In genomic region chr2:26916738-26917137, GRCm38 (mm10) we compare ENCODE assay signal across 8 mouse cellular contexts. TPM values are rescaled to one million over a fixed set of nuclear protein-coding genes. Genes with fewer than 3 reads are reported as not detected.
DNase-seq lines count a peak whose midpoint lies in the region; ATAC-seq and TF ChIP-seq lines count a peak whose summit lies in the region.

No protein-coding gene starts in this region.

- H3K27ac ChIP-seq in left cerebral cortex, adult 2 months: peak overlapping the region; percentile 91
- peak overlapping the region; percentile 59 for H3K27ac ChIP-seq in embryonic facial prominence, embryonic 14.5 days (replicated peaks; ENCODE audit: low read depth, low read length)
- H3K27ac ChIP-seq in intestine, postnatal 0 days (ENCODE audit: low read depth, low read length): peak overlapping the region; percentile 96

- H3K36me3 ChIP-seq in embryonic facial prominence, embryonic 14.5 days (ENCODE audit: control insufficient read depth, insufficient read depth, low read length): peaks cover 68% of the 10 kb centered on the region
- H3K36me3 ChIP-seq in intestine, postnatal 0 days (ENCODE audit: control insufficient read depth, insufficient read depth): peaks cover 73% of the 10 kb centered on the region
- peaks cover 54% of the 10 kb centered on the region for H3K36me3 ChIP-seq in myocyte (ENCODE audit: control insufficient read depth, insufficient read depth)

- H3K9ac ChIP-seq in embryonic facial prominence, embryonic 14.5 days (ENCODE audit: low read depth, low read length): peak overlapping the region; percentile 79
- H3K9ac ChIP-seq in intestine, postnatal 0 days (ENCODE audit: low read depth, low read length): peak overlapping the region; percentile 91

- H3K9me3 ChIP-seq in embryonic facial prominence, embryonic 14.5 days (ENCODE audit: control insufficient read depth, low read length): no peaks in the 10 kb centered on the region
- H3K9me3 ChIP-seq in intestine, postnatal 0 days (ENCODE audit: control insufficient read depth): no peaks in the 10 kb centered on the region

- intact Hi-C loops in left cerebral cortex, adult 2 months (cut with DNase I): loop anchor here (2.0 to 10.0 kb wide), 2 partner anchors 16 to 108 kb away; partner anchors contain the start of genes Slc2a6 and Surf4

- H3ac ChIP-seq in myocyte (ENCODE audit: control insufficient read depth, insufficient read length): peak overlapping the region; percentile 61

- ATAC-seq in embryonic facial prominence, embryonic 14.5 days (ENCODE audit: low read depth): no peak
- ATAC-seq in intestine, postnatal 0 days: no peak

- peak overlapping the region; percentile 91 for H3K4me2 ChIP-seq in embryonic facial prominence, embryonic 14.5 days (ENCODE audit: low read depth, low read length)
- peak overlapping the region; percentile 94 for H3K4me2 ChIP-seq in intestine, postnatal 0 days (replicated peaks; ENCODE audit: low read depth)
- peak overlapping the region; percentile 89 for H3K4me2 ChIP-seq in myocyte (ENCODE audit: low read depth)

- H3K4me3 ChIP-seq in left cerebral cortex, adult 2 months: peak overlapping the region; percentile 87
- H3K4me3 ChIP-seq in embryonic facial prominence, embryonic 14.5 days (ENCODE audit: low read depth, low read length): peak overlapping the region; percentile 63
- peak overlapping the region; percentile 72 for H3K4me3 ChIP-seq in intestine, postnatal 0 days (ENCODE audit: low read depth, low read length)
- peak overlapping the region; percentile 91 for H3K4me3 ChIP-seq in myocyte

- no peak for TF ChIP-seq CTCF in left cerebral cortex, adult 2 months (IDR thresholded peaks at IDR 0.05)
- no peak for TF ChIP-seq CTCF in intestine, postnatal 0 days (IDR thresholded peaks at IDR 0.05; ENCODE audit: low read depth)

- peaks cover 22% of the 10 kb centered on the region for H3K4me1 ChIP-seq in embryonic facial prominence, embryonic 14.5 days (ENCODE audit: control insufficient read depth, insufficient read depth, low read length)
- H3K4me1 ChIP-seq in intestine, postnatal 0 days (replicated peaks; ENCODE audit: control insufficient read depth, insufficient read depth, low read length): peaks cover 12% of the 10 kb centered on the region

- no peaks in the 10 kb centered on the region for H3K27me3 ChIP-seq in embryonic facial prominence, embryonic 14.5 days (replicated peaks; ENCODE audit: control insufficient read depth, insufficient read depth, low read length)
- no peaks in the 10 kb centered on the region for H3K27me3 ChIP-seq in intestine, postnatal 0 days (replicated peaks; ENCODE audit: control insufficient read depth, insufficient read depth, low read length)
- no peaks in the 10 kb centered on the region for H3K27me3 ChIP-seq in myocyte (ENCODE audit: control insufficient read depth, insufficient read depth, insufficient read length)

- peaks cover 43% of the 10 kb centered on the region for H3K79me2 ChIP-seq in myocyte (ENCODE audit: control insufficient read depth, insufficient read depth)

- 2% methylated on average over 10 of the region's 13 CpGs for WGBS in embryonic facial prominence, embryonic 14.5 days
- WGBS in intestine, postnatal 0 days: 1% methylated on average over 13 of the region's 13 CpGs

- DNase-seq in left cerebral cortex, adult 2 months (ENCODE audit: extremely low spot score in 1 of 2, low spot score in 2 of 2): no peak
- DNase-seq in left cerebral cortex, adult 11 months (ENCODE audit: low spot score): no peak
- no peak for DNase-seq in embryonic facial prominence, embryonic 14.5 days (ENCODE audit: low spot score)
- no peak for DNase-seq in right cerebral cortex, adult 2 months (ENCODE audit: low spot score in 2 of 2)
- no peak for DNase-seq in T-cell, adult 2 months (ENCODE audit: low spot score)
- DNase-seq in cerebellum, postnatal 4 days (ENCODE audit: low spot score in 2 of 2): no peak

- TF ChIP-seq POLR2A in myocyte (IDR thresholded peaks at IDR 0.05; ENCODE audit: insufficient read length, low read depth): no peak

TF ChIP-seq in myocyte, 11 proteins besides CTCF, POLR2A, EP300 and RAD21:
- TF ChIP-seq SRF (IDR thresholded peaks at IDR 0.05; ENCODE audit: control insufficient read depth, insufficient read length, low read depth) (no peak), MYOD1 (IDR thresholded peaks at IDR 0.05; ENCODE audit: control insufficient read depth in 1 of 3, insufficient read length in 2 of 3, low read depth in 2 of 3) (no peak), TCF3 (IDR thresholded peaks at IDR 0.05; ENCODE audit: insufficient read length, low read depth) (no peak), REST (IDR thresholded peaks at IDR 0.05; ENCODE audit: insufficient read depth, insufficient read length) (no peak), MAX (IDR thresholded peaks at IDR 0.05; ENCODE audit: low read depth) (no peak), MYOG (IDR thresholded peaks at IDR 0.05; ENCODE audit: control insufficient read depth in 1 of 3, insufficient read depth in 1 of 3, insufficient read length in 2 of 3, low read depth in 2 of 3) (no peak), CEBPB (IDR thresholded peaks at IDR 0.05; ENCODE audit: insufficient read depth, poor library complexity, severe bottlenecking) (no peak), TCF12 (IDR thresholded peaks at IDR 0.05; ENCODE audit: insufficient read depth, poor library complexity, severe bottlenecking) (no peak), POLR2AphosphoS2 (IDR thresholded peaks at IDR 0.05; ENCODE audit: insufficient read length, low read depth) (no peak), USF1 (IDR thresholded peaks at IDR 0.05; ENCODE audit: low read depth) (no peak), E2F4 (IDR thresholded peaks at IDR 0.05; ENCODE audit: insufficient read depth) (no peak)
TF ChIP-seq in myocyte: peak in this region for 0.

RNA-seq across cellular contexts. Expression of gene Surf1, which starts 0.4 kb away (rescaled TPM):
- 10 to 100 TPM; 96.6 to 97.2 TPM for total RNA-seq in left cerebral cortex, adult 2 months (2021)
- 42.9 and 50.8 TPM in 2 replicates for polyA plus RNA-seq in embryonic facial prominence, embryonic 14.5 days (2014; fragmentation: Nextera tagmentation; extraction: Ambion mirVana)
- polyA plus RNA-seq in intestine, postnatal 0 days (2015; fragmentation: Nextera tagmentation; extraction: Ambion mirVana): 59.8 and 65.3 TPM in 2 replicates
- polyA plus RNA-seq in myocyte (2012; fragmentation: generic; extraction: Trizol): 53.8 TPM

RNA-seq across cellular contexts. Expression of gene Surf2, which starts 0.6 kb away (rescaled TPM):
- 10 to 100 TPM; 37.8 to 37.9 TPM for total RNA-seq in left cerebral cortex, adult 2 months (2021)
- polyA plus RNA-seq in embryonic facial prominence, embryonic 14.5 days (2014; fragmentation: Nextera tagmentation; extraction: Ambion mirVana): 31.2 and 34.3 TPM in 2 replicates
- polyA plus RNA-seq in intestine, postnatal 0 days (2015; fragmentation: Nextera tagmentation; extraction: Ambion mirVana): 33.2 and 33.5 TPM in 2 replicates
- 34.9 TPM for polyA plus RNA-seq in myocyte (2012; fragmentation: generic; extraction: Trizol)

RNA-seq across cellular contexts. Expression of gene Rpl7a, which starts 6.2 kb away (rescaled TPM):
- 100 to 1,000 TPM; 208 to 232 TPM for total RNA-seq in left cerebral cortex, adult 2 months (2021)
- 667 and 701 TPM in 2 replicates for polyA plus RNA-seq in embryonic facial prominence, embryonic 14.5 days (2014; fragmentation: Nextera tagmentation; extraction: Ambion mirVana)
- 407 and 410 TPM in 2 replicates for polyA plus RNA-seq in intestine, postnatal 0 days (2015; fragmentation: Nextera tagmentation; extraction: Ambion mirVana)
- 2,027 TPM for polyA plus RNA-seq in myocyte (2012; fragmentation: generic; extraction: Trizol)

RNA-seq across cellular contexts. Expression of gene Med22, which starts 6.3 kb away (rescaled TPM):
- total RNA-seq in left cerebral cortex, adult 2 months (2021): 10 to 100 TPM; 44.5 to 46.6 TPM
- 30.6 and 36.3 TPM in 2 replicates for polyA plus RNA-seq in embryonic facial prominence, embryonic 14.5 days (2014; fragmentation: Nextera tagmentation; extraction: Ambion mirVana)
- polyA plus RNA-seq in intestine, postnatal 0 days (2015; fragmentation: Nextera tagmentation; extraction: Ambion mirVana): 19.8 and 20.2 TPM in 2 replicates
- polyA plus RNA-seq in myocyte (2012; fragmentation: generic; extraction: Trizol): 38.6 TPM

RNA-seq across cellular contexts. Expression of gene Surf6, which starts 14.1 kb away (rescaled TPM):
- total RNA-seq in left cerebral cortex, adult 2 months (2021): 10 to 100 TPM; 25.4 to 27.3 TPM
- polyA plus RNA-seq in embryonic facial prominence, embryonic 14.5 days (2014; fragmentation: Nextera tagmentation; extraction: Ambion mirVana): 14.4 and 15.4 TPM in 2 replicates
- 11.7 and 12.8 TPM in 2 replicates for polyA plus RNA-seq in intestine, postnatal 0 days (2015; fragmentation: Nextera tagmentation; extraction: Ambion mirVana)
- 16.7 TPM for polyA plus RNA-seq in myocyte (2012; fragmentation: generic; extraction: Trizol)
